Mouse (Mus musculus): ENCODE data around the gene F3.
"Not testable (repeated sequence)": the region's sequence is repeated elsewhere in the genome, so short reads cannot be mapped to it uniquely, and the experiment has no call there.

DNA sequence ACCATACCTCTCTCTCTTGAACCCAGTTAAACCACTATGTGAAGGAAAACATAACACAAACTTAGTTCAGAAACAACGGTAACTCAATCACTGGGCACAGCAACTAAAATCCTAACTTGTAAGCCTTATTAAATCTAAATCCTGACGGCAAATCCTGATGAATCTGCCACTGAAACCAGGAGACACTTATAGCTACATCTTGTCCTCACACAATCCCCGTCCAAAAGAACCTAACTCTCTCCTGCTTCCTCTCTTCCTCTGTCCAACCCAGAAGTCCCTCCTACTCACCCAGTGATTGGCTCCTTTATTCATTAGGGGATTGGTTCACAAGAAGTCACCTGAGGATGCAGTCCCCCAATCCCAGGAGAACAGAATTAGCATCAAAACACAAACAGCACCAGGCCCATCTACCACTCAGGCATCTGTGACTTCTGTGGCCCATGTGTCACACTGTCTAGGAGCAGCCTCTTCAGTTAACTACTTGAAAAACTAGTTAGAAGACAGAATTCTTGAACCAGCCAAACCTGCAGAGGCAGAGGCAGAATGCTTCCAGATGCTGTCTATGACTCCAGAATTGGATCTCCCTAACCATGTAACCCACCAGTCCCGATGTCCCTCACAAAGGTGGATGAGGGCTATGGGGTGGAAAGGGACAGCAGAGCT, 18.0 kb downstream of the F3 start:
- not testable (repeated sequence) for TF ChIP-seq CTCF (IDR thresholded peaks at IDR 0.05; ENCODE audit: low read depth, low read length); GATA1 (IDR thresholded peaks at IDR 0.05; ENCODE audit: borderline replicate concordance, low read length); POLR2AphosphoS5 (IDR thresholded peaks at IDR 0.05; ENCODE audit: insufficient replicate concordance, low read depth, low read length); TAL1 (conservative IDR thresholded peaks at IDR 0.05; ENCODE audit: low read depth, low read length)
